Mouse (Mus musculus) spleen, adult 2 months (tissue): ENCODE measurements around the gene Padi4. TPM values are rescaled to one million over a fixed set of nuclear protein-coding genes. Genes with fewer than 3 reads are reported as not detected.
A peak's percentile ranks its signal among the peaks of the same experiment; 100 is the strongest.

Experiments
- DNase-seq, 2 experiments: peaks; one replicate each; pipeline versions ENCODE4 v3.0.0 to v3.0.0-alpha.2; 2012 to 2021; ENCODE audit warnings: low spot score in 2 of 2, low read depth in 1 of 2
- H3K27ac ChIP-seq: fragments of 200-500 bp; 2 replicates; pipeline ENCODE4 v1.5.1; 2012; ENCODE audit warnings: low read length, inconsistent platforms; ENCODE audit not compliant: insufficient read depth
- H3K27me3 ChIP-seq: fragments of 200-500 bp; 2 replicates; pipeline ENCODE4 v1.6.1; 2012; ENCODE audit warnings: mild to moderate bottlenecking, moderate library complexity, low read length, inconsistent platforms; ENCODE audit not compliant: control insufficient read depth, insufficient read depth
- H3K36me3 ChIP-seq: fragments of 200-500 bp; 2 replicates; pipeline ENCODE4 v1.6.1; 2012; ENCODE audit warnings: mild to moderate bottlenecking, low read length, inconsistent platforms; ENCODE audit not compliant: control insufficient read depth, insufficient read depth
- H3K4me1 ChIP-seq: fragments of 200-500 bp; 2 replicates; pipeline ENCODE4 v1.6.1; 2011; ENCODE audit warnings: inconsistent platforms; ENCODE audit not compliant: control insufficient read depth, insufficient read depth, insufficient read length
- H3K4me3 ChIP-seq: fragments of 200-500 bp; 2 replicates; pipeline ENCODE4 v1.5.1; 2011; ENCODE audit warnings: mild to moderate bottlenecking, inconsistent platforms; ENCODE audit not compliant: insufficient read depth, insufficient read length; ENCODE audit errors: extremely low read depth
- CTCF ChIP-seq: fragments of 200-500 bp; IDR thresholded peaks from 2 replicates; pipeline ENCODE4 v1.5.1; 2011; ENCODE audit warnings: mild to moderate bottlenecking, inconsistent platforms; ENCODE audit not compliant: insufficient read depth, insufficient read length, insufficient replicate concordance; ENCODE audit errors: extremely low read depth
- POLR2A ChIP-seq: fragments of 200-500 bp; IDR thresholded peaks from 2 replicates; pipeline ENCODE4 v1.6.1; 2011; ENCODE audit warnings: low read depth, low read length, inconsistent platforms
- WGBS: fragments of 180-500 bp; shearing (Covaris S2); methylation state at CpG from one replicate; pipeline ENCODE4 v1.1.7; 2018; 5-methylcytosine and 5-hydroxymethylcytosine counted together
- polyA plus RNA-seq: library from polyadenylated mRNA; depleted of rRNA; stranded (reverse); fragments of >200 nt; gene quantifications from 2 replicates; pipeline ENCODE4 v1.2.3, GENCODE M21; 2012

The Padi4 gene
- polyA plus RNA-seq, 1 experiment: 4.1 TPM

DNA sequence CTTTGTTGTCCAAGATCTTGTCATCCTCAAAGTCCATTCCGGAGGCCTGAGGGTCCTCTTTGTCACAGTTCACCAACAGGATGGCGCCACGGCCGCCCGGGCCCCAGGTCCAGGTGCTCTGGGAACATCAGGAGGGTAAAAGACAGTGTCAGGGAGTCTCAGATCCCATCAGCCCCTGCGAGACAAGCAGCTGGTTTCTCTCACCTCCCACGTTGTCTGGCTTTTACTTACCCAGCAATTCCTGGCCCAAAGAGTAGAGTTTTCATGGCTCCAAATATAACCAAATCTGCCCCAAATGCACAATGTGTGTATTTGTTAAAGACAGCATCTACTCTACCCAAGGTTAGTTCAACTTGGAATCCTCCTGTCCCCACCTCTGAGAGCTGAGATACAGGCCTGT lies 12.4 kb downstream of the Padi4 start:
- no peak for DNase-seq
- H3K27ac ChIP-seq: no peak overlapping the region
- H3K36me3 ChIP-seq: no peaks in the 10 kb centered on the region
- 89% methylated on average over 7 of the region's 7 CpGs for WGBS
- no peak overlapping the region for H3K4me3 ChIP-seq
- TF ChIP-seq POLR2A (no peak), CTCF (no peak)
- no peaks in the 10 kb centered on the region for H3K27me3 ChIP-seq
- H3K4me1 ChIP-seq: no peaks in the 10 kb centered on the region

DNA sequence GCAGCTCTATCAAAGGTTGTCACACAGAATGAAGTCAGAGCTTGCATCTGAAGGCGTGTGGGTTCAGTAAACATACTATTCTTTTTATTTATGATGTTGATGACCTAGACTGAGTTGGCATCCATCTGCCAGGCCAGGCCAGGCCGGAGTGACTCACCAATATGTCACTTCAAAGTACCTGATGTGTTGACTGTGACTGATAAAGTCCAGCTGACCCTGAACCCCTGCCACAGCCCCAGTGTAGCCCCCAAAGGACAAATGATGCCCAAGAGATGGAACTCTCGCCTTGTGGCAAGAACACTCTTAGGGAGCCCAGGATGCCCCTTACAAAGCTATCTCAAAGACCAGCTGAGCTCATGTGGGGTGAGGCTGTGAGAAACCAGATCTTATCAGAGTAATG lies 18.2 kb downstream of the Padi4 start:
- Histone ChIP-seq H3K27me3 (no peaks in the 10 kb centered on the region), H3K4me1 (0 out of 2 replicates have a peak, but pooled peaks cover 2% of the 10 kb centered on the region), H3K36me3 (no peaks in the 10 kb centered on the region), H3K27ac (no peak overlapping the region), H3K4me3 (no peak overlapping the region)
- TF ChIP-seq POLR2A (no peak), CTCF (no peak)
- DNase-seq: no peak
- 90% methylated on average over 3 of the region's 3 CpGs for WGBS

DNA sequence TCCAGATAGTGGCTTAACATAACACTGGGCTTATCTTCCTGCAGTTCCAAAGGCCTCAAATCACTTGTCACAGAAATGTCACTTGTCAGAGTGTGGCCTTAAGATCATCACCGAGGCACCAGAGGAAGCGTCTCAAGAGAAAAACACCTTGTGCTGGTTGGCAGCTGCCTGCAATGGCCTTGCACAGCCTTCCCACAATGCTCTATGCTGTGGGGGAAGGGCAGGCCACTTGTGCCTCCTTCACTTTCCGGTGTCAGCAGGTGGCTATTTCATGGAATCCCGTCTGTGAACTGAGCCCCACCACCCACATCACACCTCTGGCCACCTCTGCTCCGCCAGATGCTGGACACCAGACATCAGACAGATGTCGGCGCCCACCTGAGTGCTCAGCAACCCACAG lies 20.7 kb downstream of the Padi4 start:
- Histone ChIP-seq H3K27me3 (no peaks in the 10 kb centered on the region), H3K27ac (no peak overlapping the region), H3K4me3 (no peak overlapping the region), H3K36me3 (no peaks in the 10 kb centered on the region), H3K4me1 (peaks cover 5% of the 10 kb centered on the region; the same call in 1 of the 2 replicates)
- DNase-seq: no peak
- WGBS: 43% methylated on average over 7 of the region's 7 CpGs
- TF ChIP-seq POLR2A (no peak), CTCF (no peak)

DNA sequence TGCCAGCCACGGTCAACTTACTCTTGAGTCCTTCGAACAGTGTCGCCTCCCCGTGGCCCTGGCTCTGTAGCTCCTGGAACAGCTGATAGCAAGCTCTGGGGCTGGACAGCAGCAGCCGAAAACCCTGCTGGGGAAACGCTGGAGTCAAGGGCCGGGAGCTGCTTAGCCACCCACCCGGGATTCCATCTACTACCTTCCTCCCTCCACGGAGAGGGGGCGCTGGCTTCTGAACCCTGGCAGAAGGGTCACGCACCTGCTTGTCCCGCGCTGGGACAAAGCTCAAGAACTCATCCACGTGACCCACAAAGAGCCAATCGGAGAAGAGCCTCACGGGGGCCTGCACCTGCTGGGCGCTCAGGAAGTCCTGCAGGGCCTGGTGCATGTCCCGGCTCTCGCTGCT lies 23.7 kb downstream of the Padi4 start:
- DNase-seq: peak; percentile 30 to 77
- Histone ChIP-seq H3K4me1 (peaks cover 5% of the 10 kb centered on the region; the same call in 1 of the 2 replicates), H3K27me3 (no peaks in the 10 kb centered on the region), H3K36me3 (no peaks in the 10 kb centered on the region), H3K27ac (no peak overlapping the region), H3K4me3 (peak overlapping the region; percentile 44)
- WGBS: 16% methylated on average over 19 of the region's 19 CpGs
- TF ChIP-seq POLR2A (no peak), CTCF (no peak; the same call in 1 of the 2 replicates)

DNA sequence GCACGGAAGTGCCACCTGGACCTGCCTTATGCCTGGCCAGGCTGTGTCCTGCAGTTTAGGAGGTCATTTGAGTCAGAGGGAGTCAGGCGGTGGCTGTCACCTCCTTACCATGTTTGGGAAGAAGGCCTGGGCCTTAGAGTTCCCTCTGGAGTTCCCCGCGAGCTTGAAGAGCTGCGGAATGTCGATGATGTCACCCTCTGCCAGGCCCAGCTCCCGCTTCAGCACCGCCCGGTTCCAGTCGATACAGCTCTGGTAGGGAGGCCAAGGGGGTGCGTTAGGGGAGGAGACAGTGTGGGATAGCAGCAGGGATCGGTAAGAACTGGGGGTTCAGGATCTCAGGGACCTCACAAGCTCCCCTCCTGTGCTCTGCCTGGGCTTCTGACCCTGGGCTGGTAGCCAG lies 26.1 kb downstream of the Padi4 start:
- TF ChIP-seq CTCF: no peak
- TF ChIP-seq POLR2A: no peak
- DNase-seq: no peak
- H3K4me3 ChIP-seq: no peak overlapping the region
- H3K4me1 ChIP-seq: peaks cover 3% of the 10 kb centered on the region; the same call in 1 of the 2 replicates
- no peak overlapping the region for H3K27ac ChIP-seq
- H3K36me3 ChIP-seq: no peaks in the 10 kb centered on the region
- 88% methylated on average over 12 of the region's 12 CpGs for WGBS
- H3K27me3 ChIP-seq: no peaks in the 10 kb centered on the region

DNA sequence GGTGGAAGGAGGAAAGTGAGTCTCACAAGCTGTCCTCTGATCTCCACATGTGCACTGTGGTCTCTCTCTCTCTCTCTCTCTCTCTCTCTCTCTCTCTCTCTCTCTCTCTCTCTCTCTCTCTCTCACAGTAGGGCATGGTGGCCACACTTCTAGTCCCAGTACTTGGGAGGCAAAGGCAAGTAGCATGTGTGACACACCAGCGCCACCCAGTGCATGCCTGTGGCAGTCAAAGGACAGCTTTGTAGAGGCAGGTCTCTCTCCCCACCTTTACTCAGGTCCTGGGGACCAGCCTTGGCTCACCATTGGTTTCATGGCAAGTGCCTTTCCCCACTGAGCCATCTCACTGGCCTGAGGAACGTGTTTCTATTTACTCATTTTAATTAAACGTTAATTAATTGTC lies 29.4 kb downstream of the Padi4 start:
- H3K27ac ChIP-seq: no peak overlapping the region
- DNase-seq: peak; percentile 26 to 49
- no peaks in the 10 kb centered on the region for H3K27me3 ChIP-seq
- H3K4me3 ChIP-seq: no peak overlapping the region
- peaks cover 9% of the 10 kb centered on the region; the same call in 1 of the 2 replicates for H3K4me1 ChIP-seq
- H3K36me3 ChIP-seq: no peaks in the 10 kb centered on the region
- WGBS: 25% methylated on average over 3 of the region's 3 CpGs
- no peak for TF ChIP-seq POLR2A
- peak; percentile 70; the same call in 1 of the 2 replicates for TF ChIP-seq CTCF

DNA sequence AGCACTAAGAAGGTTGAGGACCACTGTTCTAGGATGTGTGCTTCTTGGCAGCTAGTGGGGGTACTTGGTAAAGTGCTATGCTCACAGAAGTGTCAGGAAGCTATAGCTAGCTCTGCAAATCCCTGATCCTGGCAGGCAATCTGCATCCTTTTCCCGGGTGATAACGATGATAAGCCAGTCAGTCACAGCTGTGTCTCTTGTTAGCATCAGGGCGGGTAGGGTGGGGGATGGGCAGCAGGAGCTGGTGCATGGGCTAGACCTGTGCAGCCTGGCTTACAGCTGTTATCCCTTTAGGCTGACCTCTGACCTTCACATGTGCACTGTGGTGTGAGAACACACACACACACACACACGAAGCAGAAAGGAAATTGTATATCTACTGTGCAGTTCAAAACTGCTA lies 30.9 kb downstream of the Padi4 start:
- TF ChIP-seq CTCF (no peak), POLR2A (no peak)
- DNase-seq: no peak
- no peak overlapping the region for H3K4me3 ChIP-seq
- peaks cover 9% of the 10 kb centered on the region; the same call in 1 of the 2 replicates for H3K4me1 ChIP-seq
- H3K36me3 ChIP-seq: no peaks in the 10 kb centered on the region
- no peak overlapping the region for H3K27ac ChIP-seq
- no peaks in the 10 kb centered on the region for H3K27me3 ChIP-seq
- WGBS: 63% methylated on average over 4 of the region's 4 CpGs
